Mouse (Mus musculus): ENCODE measurements around the gene Traf5. TPM values are rescaled to one million over a fixed set of nuclear protein-coding genes. Genes with fewer than 3 reads are reported as not detected.

The Traf5 gene
- polyA plus RNA-seq, 1 experiment, result 31.0 TPM

GRCm38 (mm10) chr1:192105902-192106389 lies 13.6 kb upstream of the Traf5 start:
- no peak for DNase-seq (ENCODE audit: low read depth in 1 of 2, low spot score in 2 of 2)
- 56% methylated on average over 4 of the region's 4 CpGs for WGBS
- Histone ChIP-seq H3K27ac (ENCODE audit: insufficient read depth, low read length) (peak overlapping the region; percentile 7; the same call in 1 of the 2 replicates), H3K36me3 (ENCODE audit: control insufficient read depth, insufficient read depth, low read length) (peaks cover 7% of the 10 kb centered on the region), H3K27me3 (ENCODE audit: control insufficient read depth, insufficient read depth, low read length) (no peaks in the 10 kb centered on the region), H3K4me1 (ENCODE audit: control insufficient read depth, insufficient read depth, insufficient read length) (no peaks in the 10 kb centered on the region), H3K4me3 (ENCODE audit: extremely low read depth, insufficient read depth, insufficient read length) (no peak overlapping the region)
- TF ChIP-seq POLR2A (IDR thresholded peaks at IDR 0.05; ENCODE audit: low read depth, low read length) (no peak), CTCF (IDR thresholded peaks at IDR 0.05; ENCODE audit: extremely low read depth, insufficient read depth, insufficient read length, insufficient replicate concordance) (no peak)

GRCm38 (mm10) chr1:192104021-192104420 lies 11.7 kb upstream of the Traf5 start:
- TF ChIP-seq CTCF (IDR thresholded peaks at IDR 0.05; ENCODE audit: extremely low read depth, insufficient read depth, insufficient read length, insufficient replicate concordance), result no peak
- no peak for TF ChIP-seq POLR2A (IDR thresholded peaks at IDR 0.05; ENCODE audit: low read depth, low read length)
- Histone ChIP-seq H3K4me1 (ENCODE audit: control insufficient read depth, insufficient read depth, insufficient read length) (no peaks in the 10 kb centered on the region), H3K4me3 (ENCODE audit: extremely low read depth, insufficient read depth, insufficient read length) (no peak overlapping the region), H3K27me3 (ENCODE audit: control insufficient read depth, insufficient read depth, low read length) (no peaks in the 10 kb centered on the region), H3K27ac (ENCODE audit: insufficient read depth, low read length) (no peak overlapping the region), H3K36me3 (ENCODE audit: control insufficient read depth, insufficient read depth, low read length) (peaks cover 9% of the 10 kb centered on the region)
- DNase-seq (ENCODE audit: low read depth in 1 of 2, low spot score in 2 of 2), result no peak
- WGBS, result 97% methylated on average over 9 of the region's 9 CpGs

GRCm38 (mm10) chr1:192103176-192103575 lies 10.8 kb upstream of the Traf5 start:
- Histone ChIP-seq H3K36me3 (ENCODE audit: control insufficient read depth, insufficient read depth, low read length) (peaks cover 9% of the 10 kb centered on the region), H3K27me3 (ENCODE audit: control insufficient read depth, insufficient read depth, low read length) (no peaks in the 10 kb centered on the region), H3K27ac (ENCODE audit: insufficient read depth, low read length) (no peak overlapping the region), H3K4me3 (ENCODE audit: extremely low read depth, insufficient read depth, insufficient read length) (no peak overlapping the region), H3K4me1 (ENCODE audit: control insufficient read depth, insufficient read depth, insufficient read length) (no peaks in the 10 kb centered on the region)
- no peak for DNase-seq (ENCODE audit: low read depth in 1 of 2, low spot score in 2 of 2)
- WGBS, result 92% methylated on average over 6 of the region's 6 CpGs
- no peak for TF ChIP-seq CTCF (IDR thresholded peaks at IDR 0.05; ENCODE audit: extremely low read depth, insufficient read depth, insufficient read length, insufficient replicate concordance)
- TF ChIP-seq POLR2A (IDR thresholded peaks at IDR 0.05; ENCODE audit: low read depth, low read length), result no peak

GRCm38 (mm10) chr1:192101359-192101758 lies 9.0 kb upstream of the Traf5 start:
- peaks cover 8% of the 10 kb centered on the region for H3K36me3 ChIP-seq (ENCODE audit: control insufficient read depth, insufficient read depth, low read length)
- H3K27me3 ChIP-seq (ENCODE audit: control insufficient read depth, insufficient read depth, low read length), result no peaks in the 10 kb centered on the region
- H3K27ac ChIP-seq (ENCODE audit: insufficient read depth, low read length), result no peak overlapping the region
- H3K4me1 ChIP-seq (ENCODE audit: control insufficient read depth, insufficient read depth, insufficient read length), result no peaks in the 10 kb centered on the region
- WGBS, result 87% methylated on average over 8 of the region's 8 CpGs
- no peak for DNase-seq (ENCODE audit: low read depth in 1 of 2, low spot score in 2 of 2)
- H3K4me3 ChIP-seq (ENCODE audit: extremely low read depth, insufficient read depth, insufficient read length), result no peak overlapping the region
- no peak for TF ChIP-seq CTCF (IDR thresholded peaks at IDR 0.05; ENCODE audit: extremely low read depth, insufficient read depth, insufficient read length, insufficient replicate concordance)
- no peak for TF ChIP-seq POLR2A (IDR thresholded peaks at IDR 0.05; ENCODE audit: low read depth, low read length)

GRCm38 (mm10) chr1:192100742-192101141 lies 8.4 kb upstream of the Traf5 start:
- H3K36me3 ChIP-seq (ENCODE audit: control insufficient read depth, insufficient read depth, low read length), result peaks cover 8% of the 10 kb centered on the region
- no peak for TF ChIP-seq POLR2A (IDR thresholded peaks at IDR 0.05; ENCODE audit: low read depth, low read length)
- no peak for TF ChIP-seq CTCF (IDR thresholded peaks at IDR 0.05; ENCODE audit: extremely low read depth, insufficient read depth, insufficient read length, insufficient replicate concordance)
- H3K27me3 ChIP-seq (ENCODE audit: control insufficient read depth, insufficient read depth, low read length), result no peaks in the 10 kb centered on the region
- H3K4me3 ChIP-seq (ENCODE audit: extremely low read depth, insufficient read depth, insufficient read length), result no peak overlapping the region
- no peaks in the 10 kb centered on the region for H3K4me1 ChIP-seq (ENCODE audit: control insufficient read depth, insufficient read depth, insufficient read length)
- WGBS, result 95% methylated on average over 11 of the region's 11 CpGs
- no peak overlapping the region for H3K27ac ChIP-seq (ENCODE audit: insufficient read depth, low read length)
- no peak for DNase-seq (ENCODE audit: low read depth in 1 of 2, low spot score in 2 of 2)

GRCm38 (mm10) chr1:192095626-192096025 lies 3.3 kb upstream of the Traf5 start:
- Histone ChIP-seq H3K4me3 (ENCODE audit: extremely low read depth, insufficient read depth, insufficient read length) (no peak overlapping the region), H3K36me3 (ENCODE audit: control insufficient read depth, insufficient read depth, low read length) (peaks cover 2% of the 10 kb centered on the region), H3K27me3 (ENCODE audit: control insufficient read depth, insufficient read depth, low read length) (no peaks in the 10 kb centered on the region), H3K4me1 (ENCODE audit: control insufficient read depth, insufficient read depth, insufficient read length) (peaks cover 3% of the 10 kb centered on the region; the same call in 1 of the 2 replicates), H3K27ac (ENCODE audit: insufficient read depth, low read length) (no peak overlapping the region)
- WGBS, result 86% methylated on average over 5 of the region's 5 CpGs
- DNase-seq (ENCODE audit: low read depth in 1 of 2, low spot score in 2 of 2), result no peak
- no peak for TF ChIP-seq CTCF (IDR thresholded peaks at IDR 0.05; ENCODE audit: extremely low read depth, insufficient read depth, insufficient read length, insufficient replicate concordance)
- TF ChIP-seq POLR2A (IDR thresholded peaks at IDR 0.05; ENCODE audit: low read depth, low read length), result no peak

- Histone ChIP-seq H3K4me1 (ENCODE audit: control insufficient read depth, insufficient read depth, insufficient read length) (peaks cover 7% of the 10 kb centered on the region; the same call in 1 of the 2 replicates), H3K27me3 (ENCODE audit: control insufficient read depth, insufficient read depth, low read length) (no peaks in the 10 kb centered on the region), H3K27ac (ENCODE audit: insufficient read depth, low read length) (no peak overlapping the region), H3K36me3 (ENCODE audit: control insufficient read depth, insufficient read depth, low read length) (no peaks in the 10 kb centered on the region), H3K4me3 (ENCODE audit: extremely low read depth, insufficient read depth, insufficient read length) (no peak overlapping the region)
- WGBS, result 65% methylated on average over 13 of the region's 13 CpGs
- peak; percentile 46 to 67 for DNase-seq (ENCODE audit: low read depth in 1 of 2, low spot score in 2 of 2)
- TF ChIP-seq POLR2A (IDR thresholded peaks at IDR 0.05; ENCODE audit: low read depth, low read length) (no peak), CTCF (IDR thresholded peaks at IDR 0.05; ENCODE audit: extremely low read depth, insufficient read depth, insufficient read length, insufficient replicate concordance) (peak; percentile 57; the same call in 1 of the 2 replicates)
These were observed 2.3 kb upstream of the Traf5 start for GRCm38 (mm10) chr1:192094451-192095170.

Measured in spleen, adult 2 months (tissue).